In genomic region chr11:103856641-103857040, GRCm38 (mm10) we compare ENCODE assay signal across 33 mouse cellular contexts.
"Had no signal": no experiment of that assay in that cellular context is flagged by ENCODE, and none has a peak within 500 bp of the region (broad histone marks: within the 10 kb centered on the region; RNA-seq: fewer than 3 reads in every experiment).

No protein-coding gene starts in this region.

- H3K9ac ChIP-seq: heart, embryonic 12.5 days; heart, embryonic 13.5 days; heart, embryonic 15.5 days; hindbrain, embryonic 12.5 days; hindbrain, embryonic 13.5 days; hindbrain, embryonic 14.5 days; hindbrain, embryonic 15.5 days; intestine, embryonic 15.5 days; kidney, embryonic 15.5 days had no signal

- ATAC-seq: hindbrain, embryonic 16.5 days; hindbrain, postnatal 0 days; inflammation-experienced regulatory T-cells, adult 6 months; intestine, embryonic 15.5 days; intestine, embryonic 16.5 days; intestine, postnatal 0 days had no signal

- H3K27ac ChIP-seq: heart, embryonic 13.5 days; heart, embryonic 15.5 days; hindbrain, embryonic 10.5 days; hindbrain, embryonic 12.5 days; hindbrain, embryonic 13.5 days; hindbrain, embryonic 14.5 days; hindbrain, embryonic 15.5 days; hindbrain, postnatal 0 days; intestine, embryonic 15.5 days; kidney, embryonic 15.5 days; kidney, postnatal 0 days; layer of hippocampus, adult 2 months had no signal

- DNase-seq: heart, postnatal 10 days; heart, postnatal 36 days; heart, postnatal 4 days; kidney, adult 11 months; kidney, adult 18-20 months; kidney, adult 2 months; kidney, adult 8-10 months; kidney, adult 9 months; kidney, postnatal 10 days; kidney, postnatal 14 days; kidney, postnatal 25 days; kidney, postnatal 36 days; kidney, postnatal 4 days; layer of hippocampus, adult 9-11 months; layer of hippocampus, postnatal 36 days had no signal

- H3K27me3 ChIP-seq: heart, embryonic 12.5 days; heart, embryonic 13.5 days; heart, embryonic 15.5 days; hindbrain, embryonic 12.5 days; hindbrain, embryonic 13.5 days; hindbrain, embryonic 15.5 days; intestine, embryonic 15.5 days; kidney, embryonic 15.5 days had no signal

- H3K36me3 ChIP-seq: intestine, embryonic 15.5 days had no signal

- H3K4me2 ChIP-seq: heart, embryonic 11.5 days; heart, embryonic 12.5 days; heart, embryonic 13.5 days; heart, embryonic 15.5 days; hindbrain, embryonic 12.5 days; hindbrain, embryonic 13.5 days; hindbrain, embryonic 14.5 days; hindbrain, embryonic 15.5 days; intestine, embryonic 15.5 days; kidney, embryonic 15.5 days had no signal

- H3K4me3 ChIP-seq: heart, embryonic 12.5 days; heart, embryonic 13.5 days; heart, embryonic 15.5 days; hindbrain, embryonic 10.5 days; hindbrain, embryonic 12.5 days; hindbrain, embryonic 13.5 days; hindbrain, embryonic 15.5 days; intestine, embryonic 15.5 days; kidney, embryonic 15.5 days; layer of hippocampus, adult 2 months had no signal

- H3K4me1 ChIP-seq: intestine, embryonic 15.5 days had no signal

- H3K9me3 ChIP-seq: heart, embryonic 12.5 days; heart, embryonic 13.5 days; heart, embryonic 15.5 days; hindbrain, embryonic 10.5 days; hindbrain, embryonic 12.5 days; hindbrain, embryonic 13.5 days; hindbrain, embryonic 15.5 days; intestine, embryonic 15.5 days; kidney, embryonic 15.5 days had no signal
